Mouse (Mus musculus) small intestine, adult 2 months (tissue): ENCODE data around the gene Ssu2. TPM values are rescaled to one million over a fixed set of nuclear protein-coding genes. Genes with fewer than 3 reads are reported as not detected.

ENCODE experiments used
- H3K27ac ChIP-seq: fragments of 200-500 bp; 2 replicates; pipeline ENCODE4 v1.5.1; 2012; ENCODE audit warnings: low read depth, low read length, control low read depth, inconsistent platforms; ENCODE audit not compliant: insufficient read depth
- H3K27me3 ChIP-seq: fragments of 200-500 bp; 2 replicates; pipeline ENCODE4 v1.6.1; 2012; ENCODE audit warnings: mild to moderate bottlenecking, moderate library complexity, low read length, inconsistent platforms; ENCODE audit not compliant: control insufficient read depth, insufficient read depth
- H3K36me3 ChIP-seq: fragments of 200-500 bp; 2 replicates; pipeline ENCODE4 v1.6.1; 2012; ENCODE audit warnings: mild to moderate bottlenecking, low read length, control low read depth, inconsistent platforms; ENCODE audit not compliant: control insufficient read depth, insufficient read depth
- H3K4me1 ChIP-seq: fragments of 200-500 bp; 2 replicates; pipeline ENCODE4 v1.6.1; 2012; ENCODE audit warnings: low read length, inconsistent platforms, mixed read lengths; ENCODE audit not compliant: control insufficient read depth, insufficient read depth, insufficient read length
- H3K4me3 ChIP-seq: fragments of 200-500 bp; 2 replicates; pipeline ENCODE4 v1.5.1; 2012; ENCODE audit warnings: low read depth, mild to moderate bottlenecking, control low read depth, inconsistent platforms, low read length, moderate library complexity
- CTCF ChIP-seq: fragments of 200-500 bp; IDR thresholded peaks from 2 replicates; pipeline ENCODE4 v1.5.1; 2012; ENCODE audit warnings: low read depth, mild to moderate bottlenecking, control low read depth, inconsistent platforms, low read length, moderate library complexity, mixed read lengths; ENCODE audit not compliant: insufficient replicate concordance, insufficient read length; ENCODE audit errors: extremely low read depth
- POLR2A ChIP-seq: fragments of 200-500 bp; IDR thresholded peaks from 2 replicates; pipeline ENCODE4 v1.6.1; 2012; ENCODE audit warnings: low read depth, mild to moderate bottlenecking, control low read depth, inconsistent platforms, low read length, moderate library complexity
- WGBS: fragments of 180-500 bp; shearing (Covaris S2); methylation state at CpG from one replicate; pipeline ENCODE4 v1.1.7; 2018; 5-methylcytosine and 5-hydroxymethylcytosine counted together
- polyA plus RNA-seq: library from polyadenylated mRNA; depleted of rRNA; stranded (reverse); fragments of >200 nt; gene quantifications from 2 replicates; pipeline ENCODE4 v1.2.3, GENCODE M21; 2012

Ssu2 gene
- polyA plus RNA-seq, 1 experiment = 4.9 TPM

DNA sequence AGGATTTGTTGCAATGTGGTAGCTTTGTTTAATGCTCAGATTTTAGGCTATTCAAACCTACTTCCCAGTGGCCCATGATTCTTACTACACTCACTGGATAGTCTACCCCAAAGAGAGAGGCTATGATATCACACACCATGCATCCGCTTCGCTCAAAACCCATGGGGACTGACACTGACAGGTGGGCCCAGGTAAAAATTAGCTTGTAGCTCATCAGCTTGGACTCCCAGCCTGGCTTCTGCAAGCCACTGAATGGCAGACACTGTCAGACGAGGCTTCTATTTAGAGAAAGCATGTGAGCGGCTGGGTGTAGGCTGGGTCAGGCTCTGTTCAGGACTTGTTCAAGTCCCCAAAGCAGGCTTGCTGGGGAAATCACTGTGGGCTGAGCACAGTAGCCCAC is 37.4 kb downstream of the Ssu2 start:
- no peak overlapping the region for H3K27ac ChIP-seq
- H3K27me3 ChIP-seq = no peaks in the 10 kb centered on the region
- no peaks in the 10 kb centered on the region for H3K4me1 ChIP-seq
- TF ChIP-seq CTCF = no peak
- TF ChIP-seq POLR2A = no peak
- no peak overlapping the region for H3K4me3 ChIP-seq
- no peaks in the 10 kb centered on the region for H3K36me3 ChIP-seq
- 91% methylated on average over 4 of the region's 4 CpGs for WGBS

DNA sequence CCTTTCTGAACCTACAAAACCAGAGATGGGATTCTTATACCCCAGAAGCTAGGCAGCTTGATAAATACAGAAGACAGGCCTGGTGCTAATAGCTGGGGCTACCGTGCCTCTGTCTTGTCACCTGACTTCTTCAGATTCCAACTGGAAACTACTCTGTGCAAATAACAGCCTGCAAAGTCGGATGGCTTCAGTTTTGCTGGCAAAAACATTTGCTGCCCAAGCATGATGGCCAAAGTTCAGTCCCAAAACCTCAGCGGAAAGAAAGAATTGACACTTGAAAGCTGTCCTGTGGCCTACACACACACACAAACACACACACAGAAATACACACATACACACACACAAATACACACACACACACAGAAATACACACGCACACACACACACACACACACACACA is 48.8 kb downstream of the Ssu2 start:
- Histone ChIP-seq H3K27me3 (no peaks in the 10 kb centered on the region), H3K36me3 (no peaks in the 10 kb centered on the region), H3K27ac (no peak overlapping the region), H3K4me1 (no peaks in the 10 kb centered on the region), H3K4me3 (no peak overlapping the region)
- 66% methylated on average over 4 of the region's 4 CpGs for WGBS
- no peak for TF ChIP-seq POLR2A
- no peak for TF ChIP-seq CTCF

DNA sequence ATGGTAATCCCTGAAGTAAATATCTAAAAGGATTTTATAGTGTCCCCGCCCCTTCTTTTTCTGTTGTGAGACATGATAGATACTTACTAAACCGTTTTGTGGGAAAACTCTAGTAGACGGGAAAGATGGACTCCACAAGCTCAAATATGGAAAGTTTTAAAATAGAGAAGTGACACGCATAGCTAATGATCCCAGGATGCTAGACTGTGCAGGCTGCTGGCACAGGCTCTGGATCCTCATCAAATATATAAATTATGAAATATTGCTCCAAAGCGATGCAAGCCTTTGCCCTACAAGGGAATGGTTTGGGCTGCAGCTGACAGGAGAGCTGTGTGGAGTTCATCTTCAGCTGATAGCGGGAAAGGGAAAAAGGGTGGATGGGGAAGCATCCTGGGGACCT is 50.2 kb downstream of the Ssu2 start:
- H3K36me3 ChIP-seq = no peaks in the 10 kb centered on the region
- no peak overlapping the region for H3K4me3 ChIP-seq
- no peak for TF ChIP-seq CTCF
- no peak overlapping the region for H3K27ac ChIP-seq
- H3K4me1 ChIP-seq = no peaks in the 10 kb centered on the region
- WGBS = 76% methylated on average over 6 of the region's 6 CpGs
- no peaks in the 10 kb centered on the region for H3K27me3 ChIP-seq

DNA sequence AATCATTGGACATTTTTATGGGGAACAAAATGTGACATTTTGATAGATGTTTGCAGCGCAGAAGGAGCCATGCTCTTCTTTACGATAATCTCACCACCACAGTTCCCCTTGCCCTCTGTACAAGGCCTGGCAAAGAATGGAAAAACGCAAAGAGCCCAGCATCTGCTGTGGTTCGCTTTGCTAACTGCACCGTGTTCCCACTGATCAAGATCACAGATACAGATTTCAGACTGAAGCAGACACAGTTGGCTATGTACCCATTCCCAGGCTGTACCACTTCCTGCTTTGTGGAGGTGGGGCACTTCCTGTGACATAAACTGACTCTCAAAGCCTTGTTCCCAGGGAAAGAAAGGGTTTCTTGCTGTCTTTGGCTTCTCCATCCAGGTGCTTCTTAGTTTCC is 53.9 kb downstream of the Ssu2 start:
- Histone ChIP-seq H3K4me3 (no peak overlapping the region), H3K27me3 (no peaks in the 10 kb centered on the region), H3K4me1 (no peaks in the 10 kb centered on the region), H3K36me3 (peaks cover 3% of the 10 kb centered on the region; the same call in 1 of the 2 replicates), H3K27ac (no peak overlapping the region)
- no peak for TF ChIP-seq CTCF
- no peak for TF ChIP-seq POLR2A
- 67% methylated on average over 5 of the region's 5 CpGs for WGBS

DNA sequence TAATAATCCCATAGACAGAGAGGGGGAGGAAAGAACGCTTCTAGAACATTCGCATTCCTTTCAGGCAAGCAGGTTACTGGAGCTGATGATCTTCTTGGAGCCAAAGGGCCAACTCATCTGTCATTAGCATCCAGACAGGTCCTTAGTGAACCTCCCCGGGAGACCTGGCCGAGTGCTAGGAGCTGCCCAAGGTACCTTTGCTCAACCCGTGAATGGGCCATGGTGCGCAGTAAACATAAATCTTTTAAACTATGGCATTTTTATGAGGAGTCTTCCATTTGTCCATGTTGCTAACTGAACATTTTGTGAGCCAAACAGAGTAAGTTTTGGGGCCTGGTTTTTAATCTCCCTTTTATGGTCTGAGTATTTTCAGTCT is 56.6 kb downstream of the Ssu2 start:
- H3K4me3 ChIP-seq = no peak overlapping the region
- WGBS = 75% methylated on average over 6 of the region's 6 CpGs
- no peaks in the 10 kb centered on the region for H3K4me1 ChIP-seq
- H3K27me3 ChIP-seq = no peaks in the 10 kb centered on the region
- peaks cover 5% of the 10 kb centered on the region; the same call in 1 of the 2 replicates for H3K36me3 ChIP-seq
- TF ChIP-seq CTCF = no peak
- TF ChIP-seq POLR2A = no peak
- H3K27ac ChIP-seq = no peak overlapping the region

DNA sequence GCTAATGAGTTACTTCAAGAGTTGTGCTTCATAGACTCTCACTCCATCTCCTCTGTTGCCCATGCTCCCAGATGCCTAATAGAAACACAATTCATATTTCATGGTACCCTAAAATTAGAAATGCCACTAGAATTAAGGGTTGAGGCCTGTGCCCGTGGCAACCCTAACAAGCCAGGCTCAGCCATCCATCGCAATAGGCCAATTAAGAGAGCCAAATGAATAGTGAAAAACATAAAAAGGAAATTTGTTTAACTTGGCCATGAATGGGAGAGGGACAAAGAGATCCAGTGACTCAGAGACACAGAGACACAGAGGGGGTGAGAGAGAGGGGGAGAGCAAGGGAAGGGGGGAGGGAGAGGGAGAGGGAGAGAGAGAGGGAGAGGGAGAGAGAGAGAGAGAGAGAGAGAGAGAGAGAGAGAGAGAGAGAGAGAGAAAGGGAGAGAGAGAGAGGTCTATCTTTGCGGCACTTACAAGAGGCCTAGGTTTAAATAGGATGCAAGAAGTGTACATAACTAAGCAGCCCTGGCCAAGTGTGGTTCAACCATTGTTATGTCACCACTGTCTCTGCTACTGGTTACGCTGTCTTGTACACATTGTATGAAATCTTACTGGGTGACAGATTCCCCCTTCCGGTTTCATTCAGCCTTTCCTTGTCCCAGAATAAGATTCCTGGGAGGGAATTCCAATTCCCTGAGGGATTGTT is 57.2 kb downstream of the Ssu2 start:
- peaks cover 5% of the 10 kb centered on the region; the same call in 1 of the 2 replicates for H3K36me3 ChIP-seq
- WGBS = 85% methylated on average over 5 of the region's 5 CpGs
- no peaks in the 10 kb centered on the region for H3K4me1 ChIP-seq
- no peak overlapping the region for H3K4me3 ChIP-seq
- no peak for TF ChIP-seq POLR2A
- TF ChIP-seq CTCF = no peak
- no peak overlapping the region for H3K27ac ChIP-seq
- H3K27me3 ChIP-seq = no peaks in the 10 kb centered on the region

DNA sequence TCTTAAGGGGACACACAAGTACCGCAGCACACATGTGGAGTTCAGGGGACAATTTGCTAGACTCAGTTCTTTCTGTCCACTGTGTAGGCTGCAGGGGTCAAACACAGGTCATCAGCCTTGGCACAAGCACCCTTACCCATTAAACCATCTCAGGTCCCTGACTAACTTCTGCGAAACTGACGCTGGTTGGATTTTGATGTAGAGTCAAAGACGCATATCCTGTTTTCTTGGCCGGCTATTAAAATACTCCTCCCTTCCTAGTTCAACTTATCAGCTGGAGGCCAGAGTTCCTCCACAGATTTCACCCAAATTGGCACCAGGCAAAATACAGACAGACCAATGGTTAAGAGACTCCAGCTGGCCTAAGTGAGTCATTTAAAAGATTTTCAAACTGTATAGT is 60.0 kb downstream of the Ssu2 start:
- TF ChIP-seq CTCF (no peak), POLR2A (no peak)
- Histone ChIP-seq H3K4me1 (0 out of 2 replicates have a peak, but pooled peaks cover 2% of the 10 kb centered on the region), H3K27ac (no peak overlapping the region), H3K4me3 (no peak overlapping the region), H3K36me3 (peaks cover 5% of the 10 kb centered on the region; the same call in 1 of the 2 replicates), H3K27me3 (no peaks in the 10 kb centered on the region)
- 66% methylated on average over 5 of the region's 5 CpGs for WGBS
